Mouse (Mus musculus) G1E (cell line): ENCODE results near the gene Il12a. TPM values are rescaled to one million over a fixed set of nuclear protein-coding genes. Genes with fewer than 3 reads are reported as not detected.
"Not testable (repeated sequence)": the region's sequence is repeated elsewhere in the genome, so short reads cannot be mapped to it uniquely, and the experiment has no call there.

Source experiments
- ATAC-seq: 2 replicates; pipeline ENCODE4 v1.8.0; 2016; ENCODE audit warnings: mild to moderate bottlenecking; ENCODE audit not compliant: insufficient number of reproducible peaks, poor library complexity, low FRiP score, severe bottlenecking; ENCODE audit errors: extremely low read depth
- DNase-seq: peaks from one replicate; pipeline ENCODE4 v3.0.0; 2012; ENCODE audit warnings: low spot score
- H3K27me3 ChIP-seq: 2 replicates; pipeline ENCODE4 v1.6.1; 2012; ENCODE audit warnings: mild to moderate bottlenecking, low read length, inconsistent platforms; ENCODE audit not compliant: insufficient read depth
- H3K36me3 ChIP-seq: replicated peaks from 2 replicates; pipeline ENCODE3; 2012; ENCODE audit warnings: mild to moderate bottlenecking, inconsistent platforms
- H3K4me1 ChIP-seq: 2 replicates; pipeline ENCODE4 v1.6.1; 2012; ENCODE audit warnings: low read depth, low read length, inconsistent platforms, mixed read lengths; ENCODE audit not compliant: insufficient read depth
- H3K4me3 ChIP-seq: 2 replicates; pipeline ENCODE4 v1.5.1; 2012; ENCODE audit warnings: low read depth, mild to moderate bottlenecking, inconsistent platforms, low read length, moderate library complexity, mixed read lengths
- H3K9me3 ChIP-seq: replicated peaks from 2 replicates; pipeline ENCODE4 v1.6.1; 2012; ENCODE audit warnings: inconsistent platforms
- CTCF ChIP-seq: IDR thresholded peaks from 2 replicates; pipeline ENCODE4 v1.5.1; 2012; ENCODE audit warnings: low read depth, low read length, inconsistent platforms, mixed read lengths
- GATA1 ChIP-seq: IDR thresholded peaks from 2 replicates; pipeline ENCODE4 v1.6.1; 2012; ENCODE audit warnings: borderline replicate concordance, low read length, inconsistent platforms, mixed read lengths
- GATA2 ChIP-seq: IDR thresholded peaks from 2 replicates; pipeline ENCODE4 v1.6.1; 2012; ENCODE audit warnings: low read depth, low read length, inconsistent platforms, borderline replicate concordance
- POLR2AphosphoS5 ChIP-seq: IDR thresholded peaks from 2 replicates; pipeline ENCODE4 v1.6.1; 2012; ENCODE audit warnings: low read depth, low read length, inconsistent platforms; ENCODE audit not compliant: insufficient replicate concordance
- TAL1 ChIP-seq: conservative IDR thresholded peaks from 2 replicates; pipeline ENCODE4 v1.6.1; 2012; ENCODE audit warnings: low read depth, low read length, inconsistent platforms, mixed read lengths
- polyA plus RNA-seq: library from polyadenylated mRNA; stranded (reverse); fragments of >175 nt; gene quantifications from 2 replicates; pipeline ENCODE4 v1.2.3, GENCODE M21; 2012
- total RNA-seq, 2 experiments: library from RNA; stranded (forward) in 1 of 2; stranded (reverse) in 1 of 2; fragments of 200-1000 nt in 1 of 2; fragments of >200 nt in 1 of 2; fragmentation: Nextera tagmentation in 1 of 2; gene quantifications; 2 replicates each; pipeline ENCODE4 v1.2.3; 2014 to 2017

Il12a gene
- total and polyA plus RNA-seq, 3 experiments, result 0.11 TPM; not detected in 2

DNA sequence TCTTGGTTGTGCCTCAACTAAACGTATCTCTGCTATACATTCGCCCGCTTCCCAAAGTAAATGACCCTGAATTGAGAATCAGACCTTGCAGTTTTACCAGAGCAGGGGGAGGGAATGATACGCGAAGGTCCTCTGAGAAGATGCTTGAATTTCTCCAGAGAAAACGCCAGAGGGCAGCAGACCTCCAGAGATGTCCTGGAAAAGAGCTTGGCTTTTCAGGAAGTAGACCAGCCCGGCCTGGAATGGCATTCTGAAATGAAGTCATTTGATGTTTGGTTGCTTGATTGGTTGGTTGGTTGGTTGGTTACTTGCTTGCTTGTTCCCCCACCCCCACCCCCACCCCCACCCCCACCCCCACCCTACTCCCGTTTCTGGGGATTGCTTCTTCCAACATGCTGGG, 17.8 kb downstream of the Il12a start:
- no peaks in the 10 kb centered on the region for H3K36me3 ChIP-seq
- TF ChIP-seq CTCF, result no peak
- H3K9me3 ChIP-seq, result 0 out of 2 replicates have a peak, but pooled peaks cover 5% of the 10 kb centered on the region
- no peak for ATAC-seq
- no peak for DNase-seq
- no peaks in the 10 kb centered on the region for H3K27me3 ChIP-seq
- no peak overlapping the region for H3K4me3 ChIP-seq
- H3K4me1 ChIP-seq, result no peaks in the 10 kb centered on the region

DNA sequence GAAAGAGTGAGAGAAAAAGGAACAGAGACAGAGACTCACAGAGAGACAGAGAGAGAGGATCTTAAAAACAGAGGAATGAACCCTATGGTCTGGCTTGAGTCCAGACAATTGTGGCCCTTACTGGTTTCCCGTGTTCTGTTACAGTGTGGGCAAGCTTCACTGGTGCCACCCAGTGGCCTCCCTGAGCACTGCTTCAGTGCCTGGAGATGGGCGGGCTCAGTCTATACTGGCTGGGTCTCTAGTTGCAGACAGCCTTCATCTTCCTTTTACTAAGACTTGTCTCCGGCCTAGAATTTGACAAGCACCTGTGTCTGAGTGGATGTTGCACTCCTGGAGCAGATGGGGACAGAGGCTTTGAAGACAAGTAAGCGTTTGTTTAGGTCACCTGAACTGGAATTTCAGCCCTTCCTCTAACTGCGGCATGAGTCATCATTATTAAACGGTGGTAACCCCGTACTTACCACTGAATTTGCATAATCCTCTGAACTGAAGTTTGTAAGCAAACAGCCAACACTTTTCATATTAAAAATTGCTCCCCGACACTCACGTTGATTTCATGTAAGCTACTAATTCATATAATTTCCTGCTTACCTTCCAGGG, 18.9 kb downstream of the Il12a start:
- H3K4me1 ChIP-seq, result no peaks in the 10 kb centered on the region
- no peak overlapping the region for H3K4me3 ChIP-seq
- ATAC-seq, result peak; percentile 49; the same call in 1 of the 2 replicates
- H3K27me3 ChIP-seq, result no peaks in the 10 kb centered on the region
- TF ChIP-seq TAL1 (no peak), GATA2 (no peak), POLR2AphosphoS5 (no peak), GATA1 (no peak)
- no peak for DNase-seq
- no peaks in the 10 kb centered on the region for H3K36me3 ChIP-seq
- 0 out of 2 replicates have a peak, but pooled peaks cover 2% of the 10 kb centered on the region for H3K9me3 ChIP-seq

DNA sequence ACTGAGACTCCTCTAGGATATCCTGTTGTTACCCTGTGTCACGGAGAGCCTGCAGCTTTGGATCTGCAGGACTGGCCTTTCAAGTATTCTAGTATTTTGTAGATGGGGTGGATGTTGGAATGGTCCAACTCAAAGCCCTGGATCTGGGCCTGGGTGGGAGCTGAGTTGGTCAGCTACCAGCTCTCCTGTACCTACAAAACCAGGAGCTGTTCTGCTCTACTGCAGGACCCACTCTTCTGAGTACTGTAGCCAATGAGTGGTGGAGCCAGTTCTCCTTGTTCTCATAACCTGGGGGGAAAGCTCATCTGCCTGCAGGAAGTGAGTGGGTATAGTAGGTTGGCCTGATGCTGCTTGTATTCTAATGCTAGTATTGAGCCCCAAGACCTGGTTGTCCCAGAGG, 20.0 kb downstream of the Il12a start:
- Histone ChIP-seq H3K9me3 (no peaks in the 10 kb centered on the region), H3K27me3 (no peaks in the 10 kb centered on the region), H3K4me1 (no peaks in the 10 kb centered on the region), H3K4me3 (no peak overlapping the region), H3K36me3 (no peaks in the 10 kb centered on the region)
- DNase-seq, result no peak
- no peak for TF ChIP-seq POLR2AphosphoS5
- TF ChIP-seq TAL1, result no peak
- TF ChIP-seq GATA1, result no peak
- no peak for TF ChIP-seq GATA2
- no peak for TF ChIP-seq CTCF
- ATAC-seq, result no peak

DNA sequence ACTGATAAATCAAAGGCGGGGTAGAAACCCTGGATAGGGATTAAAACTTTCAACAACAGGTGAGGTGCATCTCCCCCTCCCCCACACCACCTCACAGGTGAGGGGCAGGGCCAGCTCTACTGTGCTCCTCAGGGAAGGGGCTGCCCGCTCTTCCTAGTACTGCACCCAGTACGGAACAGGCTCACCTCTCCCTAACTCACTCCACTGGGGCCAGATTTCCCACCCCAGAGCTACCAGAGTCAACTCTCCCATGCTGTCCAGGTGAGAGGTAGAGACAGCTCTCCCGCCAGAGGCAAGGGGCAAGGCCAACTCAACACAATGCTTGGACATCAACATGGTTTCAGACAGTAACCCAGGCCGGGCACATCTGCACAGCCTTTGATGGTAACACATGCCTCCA, 21.1 kb downstream of the Il12a start:
- DNase-seq (no peak), ATAC-seq (no peak)
- no peaks in the 10 kb centered on the region for H3K9me3 ChIP-seq
- no peak for TF ChIP-seq POLR2AphosphoS5
- no peak for TF ChIP-seq GATA2
- no peak for TF ChIP-seq GATA1
- no peak for TF ChIP-seq TAL1
- TF ChIP-seq CTCF, result no peak
- no peaks in the 10 kb centered on the region for H3K36me3 ChIP-seq
- no peaks in the 10 kb centered on the region for H3K4me1 ChIP-seq
- H3K4me3 ChIP-seq, result no peak overlapping the region
- no peaks in the 10 kb centered on the region for H3K27me3 ChIP-seq

DNA sequence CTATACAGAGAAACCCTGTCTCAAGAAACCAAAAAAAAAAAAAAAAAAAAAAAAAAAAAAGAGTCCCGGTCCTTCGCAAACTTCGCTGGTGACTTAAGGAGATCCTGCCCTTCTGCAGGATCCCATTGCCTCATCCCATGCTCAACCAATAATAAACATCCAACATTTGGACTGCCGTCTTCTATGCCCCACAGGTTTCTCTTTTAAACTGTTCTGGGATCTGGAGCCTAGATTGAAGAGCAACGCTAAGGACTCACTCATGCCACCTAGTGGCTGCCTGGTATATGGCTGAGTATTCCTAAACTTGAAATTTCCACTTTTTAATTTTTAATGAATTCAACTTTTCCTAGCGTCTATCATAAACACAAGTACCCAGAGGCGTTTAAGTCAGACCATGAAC, 23.1 kb downstream of the Il12a start:
- no peak for DNase-seq
- Histone ChIP-seq H3K9me3 (no peaks in the 10 kb centered on the region), H3K4me3 (no peak overlapping the region), H3K4me1 (no peaks in the 10 kb centered on the region), H3K27me3 (no peaks in the 10 kb centered on the region), H3K36me3 (no peaks in the 10 kb centered on the region)
- no peak for TF ChIP-seq TAL1
- no peak for TF ChIP-seq GATA2
- TF ChIP-seq CTCF, result peak; percentile 56; the same call in 1 of the 2 replicates
- TF ChIP-seq GATA1, result no peak
- TF ChIP-seq POLR2AphosphoS5, result no peak
- peak; percentile 28; the same call in 1 of the 2 replicates for ATAC-seq

DNA sequence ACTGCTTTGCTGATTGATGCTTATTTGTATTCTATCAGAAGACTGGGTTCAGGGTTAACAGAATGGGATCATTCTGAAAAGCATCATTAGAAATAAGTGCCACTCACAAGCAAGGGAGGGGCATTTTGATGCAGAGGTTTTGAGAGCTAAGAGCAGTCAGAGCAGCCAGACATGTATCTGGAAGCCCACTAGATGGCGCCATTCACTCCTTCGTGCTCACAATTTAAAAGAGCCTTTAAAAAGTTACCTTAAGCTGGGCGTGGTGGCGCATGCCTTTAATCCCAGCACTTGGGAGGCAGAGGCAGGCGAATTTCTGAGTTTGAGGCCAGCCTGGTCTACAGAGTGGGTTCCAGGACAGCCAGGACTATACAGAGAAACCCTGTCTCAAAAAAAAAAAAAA, 26.9 kb downstream of the Il12a start:
- DNase-seq, result peak; percentile 15
- H3K9me3 ChIP-seq, result peaks cover 12% of the 10 kb centered on the region
- H3K4me1 ChIP-seq, H3K4me3 ChIP-seq, H3K27me3 ChIP-seq, ATAC-seq, H3K36me3 ChIP-seq: not testable (repeated sequence)
- 0 out of 2 replicates have a peak, but pooled peaks have one; percentile 19 for TF ChIP-seq CTCF
